Mouse (Mus musculus) C2C12 (cell line): ENCODE data around the gene Lefty1.

Source experiments
- CTCF ChIP-seq: IDR thresholded peaks from one replicate; pipeline ENCODE4 v1.5.1; 2011; ENCODE audit not compliant: control insufficient read depth, insufficient read depth, insufficient read length
- MYOG ChIP-seq: IDR thresholded peaks from one replicate; pipeline ENCODE4 v1.6.1; 2011; ENCODE audit not compliant: control insufficient read depth, insufficient read length; ENCODE audit errors: extremely low read depth
- USF1 ChIP-seq: IDR thresholded peaks from one replicate; pipeline ENCODE4 v1.6.1; 2011; ENCODE audit warnings: low read depth, mild to moderate bottlenecking, control low read depth, moderate library complexity

DNA sequence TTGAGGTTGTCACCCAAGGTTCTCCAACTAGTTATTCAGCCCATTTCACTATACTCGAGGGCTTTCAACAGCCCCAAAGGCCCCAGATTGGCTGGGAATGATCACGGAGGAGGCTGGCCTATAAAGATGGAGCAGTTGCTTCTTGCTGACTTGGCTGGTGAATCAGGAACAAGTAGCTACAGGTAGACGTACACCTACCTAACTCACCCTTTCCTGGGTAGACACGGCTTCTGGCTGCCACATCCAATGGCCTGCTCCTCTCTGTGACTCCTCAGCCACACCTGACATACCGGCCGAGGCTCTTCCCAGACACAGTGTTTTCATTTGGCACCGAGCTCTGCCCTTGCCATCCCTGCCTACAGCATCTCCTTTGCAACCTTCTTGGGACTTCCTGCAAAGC is 32.4 kb downstream of the Lefty1 start:
- no peak for TF ChIP-seq CTCF
- no peak for TF ChIP-seq USF1
- TF ChIP-seq MYOG: no peak
